Mouse (Mus musculus): Measurements from ENCODE around the gene Pabpc4.

GRCm38 (mm10) chr4:123305789-123306188, 43.6 kb downstream of the Pabpc4 start:
- TF ChIP-seq GATA1 (IDR thresholded peaks at IDR 0.05; ENCODE audit: borderline replicate concordance, low read length) (no peak), TAL1 (conservative IDR thresholded peaks at IDR 0.05; ENCODE audit: low read depth, low read length) (no peak), GATA2 (IDR thresholded peaks at IDR 0.05; ENCODE audit: borderline replicate concordance, low read depth, low read length) (no peak), CTCF (IDR thresholded peaks at IDR 0.05; ENCODE audit: low read depth, low read length) (peak; percentile 54), POLR2AphosphoS5 (IDR thresholded peaks at IDR 0.05; ENCODE audit: insufficient replicate concordance, low read depth, low read length) (no peak)
